Mouse (Mus musculus) forebrain, embryonic 14.5 days (tissue): ENCODE results near the gene Gm7075. TPM values are rescaled to one million over a fixed set of nuclear protein-coding genes. Genes with fewer than 3 reads are reported as not detected.
"Not testable (repeated sequence)": the region's sequence is repeated elsewhere in the genome, so short reads cannot be mapped to it uniquely, and the experiment has no call there.

Source experiments
- ATAC-seq: fragments of 200-750 bp; cut with Nextera tagmentation; 2 replicates; pipeline ENCODE4 v1.8.0; 2017; ENCODE audit warnings: mild to moderate bottlenecking, moderate library complexity
- DNase-seq: peaks from one replicate; pipeline ENCODE4 v3.0.0-alpha.2; 2015; ENCODE audit warnings: low spot score
- H3K27ac ChIP-seq: fragments of 300-500 bp; sonication (generic); 2 replicates; pipeline ENCODE4 v1.5.1; 2014; ENCODE audit warnings: low read depth, mild to moderate bottlenecking, control low read depth, low read length, moderate library complexity
- H3K27me3 ChIP-seq: fragments of 300-500 bp; sonication (generic); replicated peaks from 2 replicates; pipeline ENCODE4 v1.6.1; 2014; ENCODE audit warnings: low read length, control low read depth, mixed read lengths; ENCODE audit not compliant: control insufficient read depth, insufficient read depth
- H3K36me3 ChIP-seq: fragments of 300-500 bp; sonication (generic); 2 replicates; pipeline ENCODE4 v1.6.1; 2014; ENCODE audit warnings: low read length, control low read depth; ENCODE audit not compliant: control insufficient read depth, insufficient read depth
- H3K4me1 ChIP-seq: fragments of 300-500 bp; sonication (generic); 2 replicates; pipeline ENCODE4 v1.6.1; 2014; ENCODE audit warnings: antibody characterized with exemption, low read length, control low read depth; ENCODE audit not compliant: control insufficient read depth, insufficient read depth
- H3K4me2 ChIP-seq: fragments of 300-500 bp; sonication (generic); 2 replicates; pipeline ENCODE4 v1.6.1; 2014; ENCODE audit warnings: mild to moderate bottlenecking, control low read depth, low read length
- H3K4me3 ChIP-seq: fragments of 300-500 bp; sonication (generic); 2 replicates; pipeline ENCODE4 v1.5.1; 2014; ENCODE audit warnings: low read depth, low read length, control low read depth
- H3K9ac ChIP-seq: fragments of 300-500 bp; sonication (generic); 2 replicates; pipeline ENCODE4 v1.6.1; 2014; ENCODE audit warnings: mild to moderate bottlenecking, low read length, control low read depth, moderate library complexity
- H3K9me3 ChIP-seq: fragments of 300-500 bp; sonication (generic); replicated peaks from 2 replicates; pipeline ENCODE4 v1.6.1; 2016; ENCODE audit warnings: low read length, control low read depth, mixed read lengths; ENCODE audit not compliant: control insufficient read depth
- WGBS: fragments of 180-500 bp; shearing (Covaris S2); extraction: QIAGEN DNeasy Blood & Tissue Kit; methylation state at CpG from one replicate; pipeline ENCODE4 v1.1.7; 2014; 5-methylcytosine and 5-hydroxymethylcytosine counted together
- polyA plus RNA-seq: library from polyadenylated mRNA; unstranded; fragments of >200 nt; fragmentation: Nextera tagmentation; extraction: Ambion mirVana; gene quantifications from 2 replicates; pipeline ENCODE4 v1.2.1, GENCODE M21; 2014

Gene Gm7075
- polyA plus RNA-seq, 1 experiment from 2014 or later: not detected

DNA sequence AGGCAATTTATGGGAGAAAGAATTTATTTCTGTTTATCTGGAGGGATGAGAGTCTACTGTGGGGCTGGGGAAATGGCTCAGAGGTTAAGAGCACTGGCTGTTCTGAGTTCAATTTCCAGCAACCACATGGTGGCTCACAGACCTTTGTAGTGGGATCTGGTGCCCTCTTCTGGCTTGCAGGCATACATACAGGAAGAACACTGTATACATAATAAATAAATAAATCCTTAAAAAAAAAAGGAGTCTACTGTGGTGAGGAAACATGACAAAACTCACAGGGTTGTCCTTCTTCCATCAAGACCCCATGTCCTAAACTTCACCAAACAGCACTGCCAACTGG, 2.9 kb upstream of the Gm7075 start:
- no peak overlapping the region for H3K9ac ChIP-seq
- no peak overlapping the region for H3K27ac ChIP-seq
- DNase-seq (peak; percentile 34), ATAC-seq (no peak)
- H3K4me2 ChIP-seq: no peak overlapping the region
- no peaks in the 10 kb centered on the region for H3K4me1 ChIP-seq
- H3K9me3 ChIP-seq: no peaks in the 10 kb centered on the region
- no peaks in the 10 kb centered on the region for H3K36me3 ChIP-seq
- H3K27me3 ChIP-seq: no peaks in the 10 kb centered on the region
- no peak overlapping the region for H3K4me3 ChIP-seq

DNA sequence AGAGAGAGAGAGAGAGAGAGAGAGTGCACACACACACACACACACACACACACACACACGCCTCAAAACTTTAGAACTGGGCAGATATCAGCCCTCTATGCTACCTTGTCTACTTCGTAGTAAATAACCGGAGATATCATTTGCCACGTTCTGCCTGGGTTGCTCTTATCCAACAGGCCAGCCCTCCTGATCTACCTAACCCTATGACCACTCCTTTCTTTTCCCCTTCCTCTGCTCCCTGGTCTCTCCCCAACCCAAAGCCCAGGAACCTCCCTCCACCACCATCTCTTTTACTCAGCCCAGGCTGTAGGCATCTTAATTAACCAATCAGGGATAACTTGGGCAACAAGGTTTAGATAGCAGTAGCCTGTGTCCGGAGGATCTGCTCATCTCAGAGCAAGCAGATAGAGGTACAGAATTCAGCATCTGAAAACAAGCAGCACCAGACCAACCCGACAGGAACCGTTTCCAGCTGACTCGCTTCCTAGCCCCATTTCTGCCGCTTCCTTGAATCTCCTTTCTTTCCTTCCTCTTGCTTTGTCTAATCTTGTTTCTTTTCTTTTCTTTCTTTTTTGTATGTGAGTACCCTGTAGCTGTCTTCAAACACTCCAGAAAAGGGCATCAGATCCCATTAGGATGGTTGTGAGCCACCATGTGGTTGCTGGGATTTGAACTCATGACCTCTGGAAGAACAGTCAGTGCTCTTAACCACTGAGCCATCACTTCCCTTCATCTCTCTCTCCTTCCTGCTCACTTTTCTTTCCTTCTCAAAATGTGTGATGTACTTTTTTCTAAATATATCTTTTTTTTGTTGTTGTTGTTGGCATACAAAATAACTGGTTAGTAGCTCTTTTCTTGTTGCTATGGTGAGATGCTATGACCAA, 2.2 kb upstream of the Gm7075 start:
- no peaks in the 10 kb centered on the region for H3K4me1 ChIP-seq
- no peak overlapping the region for H3K4me2 ChIP-seq
- H3K27ac ChIP-seq: no peak overlapping the region
- ATAC-seq (no peak), DNase-seq (no peak)
- no peaks in the 10 kb centered on the region for H3K27me3 ChIP-seq
- no peak overlapping the region for H3K9ac ChIP-seq
- 81% methylated on average over 9 of the region's 9 CpGs for WGBS
- H3K4me3 ChIP-seq: no peak overlapping the region
- H3K36me3 ChIP-seq: no peaks in the 10 kb centered on the region
- H3K9me3 ChIP-seq: no peaks in the 10 kb centered on the region

DNA sequence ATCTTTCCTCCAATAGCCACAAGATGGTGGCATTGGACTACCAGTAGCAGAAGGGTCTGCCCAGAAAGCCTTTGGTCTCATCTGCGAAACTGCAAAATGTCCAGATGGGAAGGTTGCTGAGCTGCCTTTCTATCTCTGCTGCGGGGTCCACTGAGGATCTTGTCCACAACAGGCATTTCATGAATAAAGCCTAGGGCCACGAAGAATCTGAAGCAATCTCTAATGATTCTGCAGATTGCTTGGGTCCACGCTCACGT, 1.1 kb upstream of the Gm7075 start:
- ATAC-seq (no peak), DNase-seq (no peak)
- no peak overlapping the region for H3K4me2 ChIP-seq
- H3K36me3 ChIP-seq: no peaks in the 10 kb centered on the region
- no peak overlapping the region for H3K27ac ChIP-seq
- no peak overlapping the region for H3K4me3 ChIP-seq
- WGBS: 94% methylated on average over 5 of the region's 5 CpGs
- H3K4me1 ChIP-seq: no peaks in the 10 kb centered on the region
- no peak overlapping the region for H3K9ac ChIP-seq
- H3K27me3 ChIP-seq: no peaks in the 10 kb centered on the region
- H3K9me3 ChIP-seq: no peaks in the 10 kb centered on the region

DNA sequence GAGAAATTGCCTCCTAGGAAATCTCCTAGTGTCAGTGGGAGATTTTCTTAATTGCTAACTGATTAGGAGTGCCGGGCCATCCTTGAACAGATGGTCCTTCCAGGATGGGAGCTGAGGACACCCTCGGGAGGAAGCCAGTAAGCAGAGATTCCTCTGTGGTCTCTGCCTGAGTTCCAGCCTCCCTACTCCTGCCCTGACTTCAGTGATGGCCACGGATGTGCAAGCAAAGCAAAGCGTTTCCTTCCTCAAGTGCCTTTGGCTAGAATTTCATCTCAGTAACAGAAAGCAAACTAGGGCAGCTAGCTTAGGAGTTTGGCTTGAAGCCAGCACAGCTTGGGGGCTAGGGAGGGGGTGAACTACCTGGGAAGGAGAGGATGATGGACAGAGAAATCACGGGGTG, 4.5 kb downstream of the Gm7075 start:
- no peak overlapping the region for H3K9ac ChIP-seq
- H3K36me3 ChIP-seq: no peaks in the 10 kb centered on the region
- H3K4me1 ChIP-seq: no peaks in the 10 kb centered on the region
- no peaks in the 10 kb centered on the region for H3K9me3 ChIP-seq
- 75% methylated on average over 5 of the region's 5 CpGs for WGBS
- no peaks in the 10 kb centered on the region for H3K27me3 ChIP-seq
- no peak for DNase-seq
- H3K4me2 ChIP-seq: no peak overlapping the region
- ATAC-seq: no peak
- no peak overlapping the region for H3K27ac ChIP-seq
- no peak overlapping the region for H3K4me3 ChIP-seq

DNA sequence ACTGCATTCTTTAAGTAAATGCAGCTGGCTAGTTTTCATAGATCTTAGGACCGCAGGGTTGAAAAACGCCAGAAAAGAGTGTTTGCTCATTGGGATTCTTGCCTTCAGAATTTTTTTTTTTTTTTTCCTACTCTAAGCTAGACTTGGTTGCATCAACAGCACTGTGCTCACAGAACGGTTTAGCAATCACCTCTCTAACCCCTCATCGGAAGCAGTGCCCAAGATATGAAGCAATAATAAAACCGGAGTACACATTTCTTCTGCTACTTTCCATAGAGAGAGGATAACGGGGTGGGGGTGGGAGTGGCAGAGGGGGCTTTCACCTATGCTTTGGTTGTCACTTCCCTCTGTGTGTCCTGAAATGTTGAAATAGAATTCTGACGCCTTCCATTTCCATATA, 5.7 kb downstream of the Gm7075 start:
- Histone ChIP-seq H3K27me3 (no peaks in the 10 kb centered on the region), H3K4me2 (no peak overlapping the region), H3K27ac (no peak overlapping the region), H3K36me3 (no peaks in the 10 kb centered on the region), H3K4me3 (no peak overlapping the region), H3K4me1 (no peaks in the 10 kb centered on the region), H3K9ac (no peak overlapping the region), H3K9me3 (no peaks in the 10 kb centered on the region)
- no peak for DNase-seq
- ATAC-seq: no peak
- 63% methylated on average over 7 of the region's 7 CpGs for WGBS

DNA sequence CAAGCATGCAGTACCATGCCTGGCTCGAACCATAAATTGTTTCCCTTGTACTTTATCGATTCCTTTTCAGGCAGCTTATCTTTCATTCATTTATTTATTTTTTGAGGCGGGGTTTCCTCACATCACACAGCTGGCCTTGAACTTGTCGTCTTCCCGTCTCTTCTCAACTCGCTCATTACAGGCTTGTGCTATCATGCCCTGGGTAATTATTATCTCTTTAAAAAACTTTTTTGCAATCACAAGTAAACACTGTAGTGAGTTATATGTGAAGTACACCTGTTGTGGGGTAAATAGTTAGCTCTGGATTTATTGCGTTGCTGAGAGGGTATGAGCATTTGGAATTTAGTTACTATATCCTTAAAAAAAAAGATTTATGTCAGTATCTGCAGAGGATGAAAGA, 6.3 kb downstream of the Gm7075 start:
- H3K4me3 ChIP-seq: no peak overlapping the region
- 87% methylated on average over 7 of the region's 7 CpGs for WGBS
- no peak for DNase-seq
- H3K36me3 ChIP-seq: no peaks in the 10 kb centered on the region
- no peaks in the 10 kb centered on the region for H3K9me3 ChIP-seq
- H3K4me2 ChIP-seq: no peak overlapping the region
- H3K4me1 ChIP-seq: no peaks in the 10 kb centered on the region; the same call in 1 of the 2 replicates
- H3K27me3 ChIP-seq: no peaks in the 10 kb centered on the region
- H3K27ac ChIP-seq: no peak overlapping the region
- no peak overlapping the region for H3K9ac ChIP-seq
- ATAC-seq: no peak

DNA sequence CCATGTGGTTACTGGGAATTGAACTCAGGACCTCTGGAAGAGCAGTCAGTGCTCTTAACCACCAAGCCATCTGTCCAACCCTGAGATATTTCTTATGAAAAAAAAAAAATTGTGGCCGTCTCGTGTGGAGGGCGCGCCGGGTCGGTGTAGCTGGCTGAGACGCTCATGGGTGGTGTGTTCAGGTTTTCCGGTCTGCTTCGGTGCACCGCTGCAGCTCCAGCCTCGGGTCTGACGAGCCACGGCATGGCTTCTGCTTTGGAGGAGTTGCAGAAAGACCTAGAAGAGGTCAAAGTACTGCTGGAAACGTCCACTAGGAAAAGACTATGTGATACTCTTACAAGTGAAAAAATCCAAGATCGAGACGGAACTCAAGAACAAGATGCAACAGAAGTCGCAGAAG, 8.8 kb downstream of the Gm7075 start:
- Histone ChIP-seq H3K36me3 (no peaks in the 10 kb centered on the region), H3K27ac (no peak overlapping the region), H3K9ac (no peak overlapping the region), H3K4me2 (no peak overlapping the region), H3K9me3 (no peaks in the 10 kb centered on the region), H3K27me3 (no peaks in the 10 kb centered on the region), H3K4me3 (no peak overlapping the region), H3K4me1 (no peaks in the 10 kb centered on the region; the same call in 1 of the 2 replicates)
- ATAC-seq (no peak), DNase-seq (no peak)
- 88% methylated on average over 17 of the region's 17 CpGs for WGBS

DNA sequence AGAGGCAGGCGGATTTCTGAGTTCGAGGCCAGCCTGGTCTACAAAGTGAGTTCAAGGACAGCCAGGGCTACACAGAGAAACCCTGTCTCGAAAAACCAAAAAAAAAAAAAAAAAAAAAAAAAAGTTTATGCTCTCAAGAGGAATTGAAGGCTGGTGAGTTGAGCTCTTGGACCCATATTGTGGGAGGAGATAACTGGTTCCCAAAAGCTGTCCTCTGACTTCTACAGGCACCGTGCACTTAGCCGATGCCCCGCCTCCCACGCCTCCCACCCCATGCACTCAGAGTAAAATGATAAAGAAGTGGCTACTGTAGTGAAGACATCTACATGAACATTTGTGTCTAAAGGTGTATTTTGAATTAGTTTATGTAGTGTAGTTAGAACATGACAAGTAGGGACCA, 9.9 kb downstream of the Gm7075 start:
- H3K4me3 ChIP-seq, H3K9me3 ChIP-seq, H3K9ac ChIP-seq, DNase-seq, H3K27me3 ChIP-seq, ATAC-seq, H3K4me2 ChIP-seq, H3K4me1 ChIP-seq, H3K36me3 ChIP-seq, H3K27ac ChIP-seq: not testable (repeated sequence)
- WGBS: over 99% methylated on average over 6 of the region's 7 CpGs

DNA sequence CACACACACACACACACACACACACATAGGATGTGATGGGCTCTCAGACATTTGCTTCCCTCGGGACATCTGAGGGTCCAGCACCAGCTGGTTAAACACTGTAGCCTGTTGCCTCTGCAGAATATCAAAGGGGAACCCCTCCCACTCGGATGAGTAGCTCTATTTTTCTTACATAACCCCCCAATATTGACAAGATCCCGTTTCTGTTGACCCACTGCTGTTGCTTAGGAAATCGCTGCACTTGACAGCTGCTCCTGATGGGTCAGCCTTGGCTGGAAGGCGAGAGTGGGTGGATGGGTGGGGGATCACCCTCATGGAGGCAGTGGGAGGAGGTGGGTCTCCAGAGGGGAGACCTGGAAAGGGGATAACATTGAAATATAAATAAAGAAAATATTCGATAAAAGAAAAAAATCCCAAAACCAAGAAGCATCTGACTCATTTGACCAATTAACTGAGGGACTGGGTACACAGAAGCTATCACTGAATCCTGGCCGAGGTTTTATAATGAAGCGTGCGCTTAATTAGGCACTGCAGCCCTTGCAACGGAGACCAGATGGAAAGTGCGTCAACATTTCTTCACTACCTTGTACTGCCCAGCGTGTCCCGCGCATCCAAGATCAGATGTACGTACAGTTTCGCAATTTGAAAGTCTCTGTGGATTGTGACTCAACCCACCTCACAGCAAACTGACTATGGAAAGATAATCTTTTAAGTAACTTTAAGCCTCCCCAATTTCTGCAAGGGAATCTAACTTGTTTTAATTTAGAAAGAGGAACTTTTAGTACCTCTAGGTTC, 11.2 kb downstream of the Gm7075 start:
- ATAC-seq (peak; percentile 65), DNase-seq (peak; percentile 46)

More for the DNA sequence above, 11.2 kb downstream of the Gm7075 start:
- Histone ChIP-seq H3K4me3 (no peak overlapping the region), H3K27me3 (no peaks in the 10 kb centered on the region), H3K4me2 (no peak overlapping the region), H3K9ac (no peak overlapping the region), H3K4me1 (no peaks in the 10 kb centered on the region; the same call in 1 of the 2 replicates), H3K36me3 (no peaks in the 10 kb centered on the region), H3K9me3 (no peaks in the 10 kb centered on the region), H3K27ac (no peak overlapping the region)
- 48% methylated on average over 16 of the region's 16 CpGs for WGBS
